Mouse (Mus musculus) frontal cortex, postnatal 25 days (tissue): ENCODE results near the gene Cd63.
A peak's percentile ranks its signal among the peaks of the same experiment; 100 is the strongest.

ENCODE experiments used
- DNase-seq, 2 experiments: peaks; one replicate each; pipeline ENCODE4 v3.0.0; 2022; ENCODE audit warnings: low spot score in 2 of 2

The Cd63 gene

DNA sequence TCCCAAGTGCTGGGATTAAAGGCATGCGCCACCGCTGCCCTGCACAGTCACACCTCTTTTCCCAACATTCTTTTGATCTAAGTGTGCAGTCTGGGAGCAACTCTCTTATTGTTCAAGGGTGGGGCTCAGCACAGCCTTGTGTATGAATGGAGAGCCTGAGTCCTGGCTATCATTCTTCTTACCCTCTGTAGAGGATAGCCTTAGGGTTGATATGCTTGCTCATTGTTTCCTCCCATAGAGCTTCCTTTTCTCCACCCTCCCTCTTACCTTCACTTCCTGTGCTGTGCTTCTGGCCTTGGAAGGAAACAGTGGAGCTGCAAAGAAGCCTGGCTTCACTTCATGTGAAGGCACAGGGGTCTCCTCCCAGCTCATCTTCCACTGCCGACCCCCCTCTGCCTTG, at the start of gene Cd63:
Gene Cd63 (plus strand): TSS at position 292 of the 400 bp plus-strand sequence.
- DNase-seq, result no peak

DNA sequence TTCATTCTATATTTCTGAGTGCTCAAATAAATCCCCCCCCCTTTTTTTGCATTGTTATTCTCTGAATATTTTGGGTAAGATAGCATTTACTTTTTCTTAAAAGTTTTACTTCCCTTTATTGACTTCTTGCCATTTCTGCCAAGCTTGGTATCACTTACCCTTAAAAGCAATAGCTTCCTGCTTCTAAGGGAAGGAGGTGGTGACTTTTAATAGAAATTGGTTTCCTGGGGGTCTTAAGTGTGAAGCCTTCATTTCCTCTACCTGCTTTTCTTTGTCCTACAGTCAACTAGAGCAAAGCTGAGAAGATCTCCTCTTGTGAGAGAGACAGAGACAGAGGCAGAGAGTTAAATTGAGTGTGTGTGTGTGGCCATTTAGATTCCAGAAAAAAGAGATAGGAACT, 39.6 kb upstream of the Cd63 start:
- no peak for DNase-seq

DNA sequence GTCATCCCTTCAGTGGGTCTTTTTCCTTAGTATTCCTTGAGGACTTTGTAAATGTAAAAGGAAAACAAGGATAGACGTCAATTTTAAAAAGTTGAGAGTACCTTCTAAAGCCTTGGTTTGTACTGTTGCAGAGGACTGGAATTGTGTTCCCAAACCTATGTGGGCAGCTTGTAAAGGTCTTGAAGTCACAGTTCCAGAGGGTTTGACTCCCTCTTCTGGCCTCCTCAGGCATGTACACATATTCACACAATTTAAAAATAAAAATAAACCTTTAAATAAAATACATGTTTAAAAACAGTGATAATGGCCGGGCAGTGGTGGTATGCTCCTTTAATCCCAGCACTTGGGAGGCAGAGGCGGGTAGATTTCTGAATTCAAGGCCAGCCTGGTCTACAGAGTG, 34.7 kb upstream of the Cd63 start:
- DNase-seq, result no peak

DNA sequence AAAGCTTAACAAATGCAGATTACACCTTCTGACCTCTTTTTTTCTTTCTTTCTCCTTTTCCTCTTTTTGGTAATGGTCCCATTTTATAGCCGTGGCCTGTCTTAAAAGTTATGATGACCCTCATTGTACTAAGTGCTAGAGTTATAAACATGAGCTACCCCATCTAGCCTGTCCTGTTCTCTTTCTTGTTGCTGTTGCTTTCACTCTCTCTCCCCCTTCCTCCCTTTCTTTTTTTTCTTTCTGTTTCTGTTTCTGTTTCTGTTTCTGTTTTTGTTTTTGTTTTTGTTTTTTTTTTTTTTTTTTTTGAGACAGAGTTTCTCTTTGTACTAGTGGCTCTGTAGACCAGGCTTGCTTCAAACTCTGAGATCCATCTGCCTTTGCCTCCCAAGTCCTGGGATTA, 34.3 kb upstream of the Cd63 start:
- no peak for DNase-seq

DNA sequence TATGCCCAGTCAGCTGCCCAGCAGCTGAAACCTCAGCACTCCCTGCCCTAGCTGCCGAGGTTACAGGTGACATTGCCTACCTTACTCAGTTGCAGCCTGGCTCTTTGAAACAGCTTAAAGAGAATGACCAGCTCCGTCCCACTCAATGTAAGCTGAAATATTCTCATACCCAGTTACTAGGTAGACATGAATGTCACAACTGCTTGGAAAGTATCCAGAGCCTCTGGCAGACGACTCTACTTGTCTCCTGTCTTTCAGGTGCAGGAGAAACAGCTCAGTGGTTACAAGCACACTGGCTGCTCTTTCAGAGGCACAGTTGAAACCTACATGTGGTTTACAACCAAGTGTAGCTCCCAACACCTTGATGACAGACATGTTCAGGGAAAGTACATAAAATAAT, 30.4 kb upstream of the Cd63 start:
- no peak for DNase-seq

DNA sequence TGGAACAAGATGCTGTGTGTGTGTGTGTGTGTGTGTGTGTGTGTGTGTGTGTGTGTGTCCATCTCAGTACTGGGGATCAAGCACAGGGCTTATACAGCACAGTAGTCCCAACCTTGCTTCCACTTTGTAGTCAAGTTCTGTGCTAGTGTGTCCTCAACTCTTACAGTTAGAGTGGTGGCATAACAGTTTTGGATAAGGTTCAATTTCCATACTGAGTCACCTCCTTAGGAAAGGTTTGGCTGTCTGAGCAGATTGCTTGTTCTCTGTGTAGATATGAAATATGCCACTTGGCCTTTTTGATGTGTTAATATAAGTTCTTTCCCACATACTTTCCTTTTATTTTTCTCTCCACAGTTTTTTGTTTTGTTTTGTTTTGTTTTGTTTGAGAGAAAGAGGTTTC, 22.5 kb upstream of the Cd63 start:
- no peak for DNase-seq

DNA sequence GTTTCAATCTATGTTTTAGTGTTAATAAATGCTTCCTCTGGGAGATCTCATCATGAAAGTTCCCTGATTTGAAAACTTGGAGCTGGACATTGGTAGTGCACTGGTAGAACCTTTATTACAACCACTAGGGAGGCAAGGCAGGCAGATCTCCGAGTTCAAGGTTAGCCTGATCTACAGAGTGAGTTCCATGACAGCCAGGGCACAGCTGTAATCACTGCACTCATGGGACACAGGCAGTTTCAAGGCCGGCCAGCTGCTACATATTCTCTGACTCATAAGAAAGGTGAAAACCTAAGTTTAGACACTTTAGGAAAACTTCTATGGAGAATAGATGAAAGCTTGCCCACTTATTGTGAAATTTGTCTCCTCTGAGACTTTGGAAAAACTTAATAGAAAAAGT, 22.0 kb upstream of the Cd63 start:
- DNase-seq, result no peak

DNA sequence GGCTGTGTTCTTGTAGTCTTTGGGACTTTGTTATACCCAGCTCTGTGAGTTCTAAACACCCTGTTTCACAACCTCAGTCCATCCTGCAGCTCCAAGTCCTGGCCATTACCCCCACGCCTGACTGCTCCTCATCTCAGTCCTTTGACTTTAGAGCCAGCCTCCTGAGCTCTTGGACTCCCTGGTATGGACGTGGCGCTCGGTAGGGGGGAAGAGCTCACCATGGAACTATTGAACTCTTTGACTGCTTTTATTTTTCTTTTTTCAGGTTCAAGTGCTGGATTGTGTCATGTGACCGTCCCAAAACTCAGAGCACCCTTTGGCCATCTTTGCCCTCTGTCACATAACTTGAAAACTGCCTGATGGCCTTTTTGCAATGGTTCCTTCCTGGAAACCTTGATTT, 18.7 kb upstream of the Cd63 start:
- no peak for DNase-seq

DNA sequence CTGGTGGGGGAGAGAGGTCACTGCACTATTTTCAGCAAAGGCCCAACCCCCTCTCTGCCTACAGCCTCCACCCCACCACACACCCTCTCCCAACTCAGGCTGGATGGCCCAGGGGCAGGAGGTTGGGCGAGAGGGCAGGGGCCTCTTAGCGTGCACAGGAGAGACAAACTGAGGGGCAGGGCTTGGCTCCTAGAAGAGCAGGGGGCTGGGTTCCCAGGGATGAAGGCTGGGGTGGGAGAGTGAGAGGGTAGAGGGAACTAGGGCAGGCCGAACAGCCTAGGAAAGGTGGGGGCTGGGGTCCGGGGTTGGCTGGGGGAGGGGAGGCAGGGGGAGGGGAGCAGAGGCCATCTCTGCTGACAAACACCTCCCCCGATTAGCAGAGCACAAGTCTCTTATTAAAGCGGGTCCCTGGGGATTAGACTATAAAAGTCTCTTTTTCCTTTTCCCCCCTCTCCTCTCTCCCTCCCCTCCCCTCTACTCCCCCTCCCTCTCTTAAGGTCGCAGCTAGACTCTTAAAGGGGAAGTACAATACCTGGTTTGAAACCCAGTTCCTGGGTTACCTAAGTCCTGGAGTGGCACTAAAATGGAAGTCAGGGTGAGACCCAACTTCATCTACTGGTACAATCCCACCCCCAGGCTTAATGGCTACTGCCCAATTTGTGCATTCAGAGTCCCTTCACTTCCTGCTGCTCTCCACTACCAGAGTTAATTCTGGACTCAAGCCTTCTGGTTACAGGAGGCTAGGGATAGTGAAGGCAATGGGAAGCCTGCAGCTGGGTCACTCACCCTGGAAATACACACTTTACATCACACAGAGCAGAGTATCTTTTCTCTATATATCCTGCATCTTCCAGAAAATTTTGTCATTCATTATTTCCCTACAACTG, 11.6 kb upstream of the Cd63 start:
- DNase-seq, result no peak

DNA sequence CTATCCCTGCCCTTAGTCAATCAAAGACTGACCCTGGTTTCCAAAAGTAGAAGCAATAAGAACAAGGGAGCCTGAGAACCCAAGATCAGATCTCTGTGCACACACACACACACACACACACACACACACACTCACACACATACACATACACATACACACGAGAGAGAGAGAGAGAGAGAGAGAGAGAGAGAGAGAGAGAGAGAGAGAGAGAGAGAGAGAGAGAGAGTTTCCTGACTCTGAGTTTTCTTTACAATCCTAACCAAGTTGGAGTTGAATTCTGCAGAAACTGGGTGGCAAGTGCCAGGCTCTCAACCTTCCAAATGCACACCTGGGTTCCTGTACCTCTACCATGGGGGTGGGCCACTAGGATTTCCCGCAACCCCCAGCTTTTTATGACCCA, 10.9 kb upstream of the Cd63 start:
- DNase-seq, result no peak

DNA sequence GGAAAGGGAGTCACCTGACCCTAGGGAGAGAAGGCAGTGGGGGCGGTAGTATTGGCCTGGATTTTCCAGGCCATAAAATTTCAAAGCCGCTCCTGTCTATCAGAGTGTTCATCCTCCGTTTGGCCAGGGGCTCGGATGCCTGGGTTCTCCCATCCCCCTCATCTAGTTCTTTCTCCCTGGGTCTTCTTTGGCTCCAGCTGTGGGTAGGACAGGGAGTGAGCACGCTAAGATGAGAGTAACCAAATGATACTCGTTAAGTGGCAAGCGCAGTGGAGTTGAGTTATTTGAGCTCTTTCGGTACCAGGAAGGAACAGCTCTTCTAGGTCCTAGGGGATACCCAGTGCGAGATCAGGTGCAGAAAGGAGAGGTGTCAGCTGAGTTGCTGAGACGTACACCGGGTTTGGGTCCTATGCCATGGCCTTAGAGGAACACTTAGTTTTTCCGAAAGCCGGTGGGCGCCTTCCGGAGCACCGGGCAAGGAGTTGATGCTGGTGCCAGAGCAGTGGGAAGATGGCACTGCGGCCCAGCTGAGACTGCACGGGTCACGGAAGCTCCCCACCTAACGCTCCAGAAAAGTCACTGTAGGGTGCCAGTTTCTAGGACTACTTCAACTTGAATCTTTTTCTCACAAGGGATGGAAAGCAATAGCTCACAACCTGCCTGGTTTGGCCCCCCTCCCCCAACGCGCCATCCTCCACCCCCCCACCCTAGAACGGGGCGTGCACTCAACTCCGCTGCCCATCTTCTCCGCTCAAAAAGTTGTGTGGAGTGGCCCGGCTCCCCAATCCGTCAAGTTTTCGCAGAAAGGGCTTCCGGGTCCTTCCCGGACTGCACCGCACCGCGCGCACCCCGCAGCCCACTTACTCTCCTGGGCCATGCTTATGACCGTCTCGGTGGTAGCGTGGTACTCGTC, 10.2 kb upstream of the Cd63 start:
- DNase-seq, result no peak

DNA sequence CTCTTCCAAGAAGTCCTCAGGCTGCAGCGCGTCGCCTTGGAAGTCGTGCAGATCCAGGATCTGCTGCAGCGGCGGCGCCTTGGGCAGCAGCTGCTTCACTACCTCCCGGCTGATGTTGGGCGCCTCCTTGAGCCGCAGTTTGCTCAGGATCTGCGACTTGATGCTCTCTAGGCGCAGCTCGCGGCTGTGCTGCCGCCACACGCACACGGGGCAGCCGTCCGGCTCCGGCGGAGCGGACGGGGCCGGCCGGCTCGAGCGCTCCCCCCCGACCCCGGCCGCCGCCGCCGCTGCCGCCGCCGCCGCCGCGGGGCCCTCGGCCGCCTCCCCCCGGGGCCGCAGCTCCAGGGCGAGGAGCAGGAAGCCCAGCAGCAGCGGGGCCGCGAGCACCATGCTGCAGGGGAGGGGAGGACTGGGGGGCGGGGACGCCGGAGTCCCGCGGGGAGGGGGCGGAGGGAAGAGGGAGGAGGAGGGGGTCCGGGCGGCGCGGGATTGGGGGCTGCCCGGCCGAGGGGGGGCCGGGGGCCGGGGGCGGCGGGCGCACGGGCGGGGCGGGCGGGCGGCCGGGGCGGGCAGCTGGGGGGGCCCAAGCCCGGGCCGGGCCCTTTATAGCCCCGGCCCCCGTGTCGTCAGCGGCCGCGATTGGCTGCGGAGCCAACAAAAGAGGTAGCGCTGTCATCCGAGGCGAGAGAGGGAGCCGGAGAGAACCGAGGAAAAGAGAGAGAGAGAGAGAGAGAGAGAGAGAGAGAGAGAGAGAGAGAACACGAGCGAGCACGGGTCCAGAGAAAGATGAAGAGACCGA, 9.3 kb upstream of the Cd63 start, which contains the start of gene Gdf11:
Gene Gdf11 (minus strand): TSS at position 423 of the 799 bp plus-strand sequence.
- no peak for DNase-seq

DNA sequence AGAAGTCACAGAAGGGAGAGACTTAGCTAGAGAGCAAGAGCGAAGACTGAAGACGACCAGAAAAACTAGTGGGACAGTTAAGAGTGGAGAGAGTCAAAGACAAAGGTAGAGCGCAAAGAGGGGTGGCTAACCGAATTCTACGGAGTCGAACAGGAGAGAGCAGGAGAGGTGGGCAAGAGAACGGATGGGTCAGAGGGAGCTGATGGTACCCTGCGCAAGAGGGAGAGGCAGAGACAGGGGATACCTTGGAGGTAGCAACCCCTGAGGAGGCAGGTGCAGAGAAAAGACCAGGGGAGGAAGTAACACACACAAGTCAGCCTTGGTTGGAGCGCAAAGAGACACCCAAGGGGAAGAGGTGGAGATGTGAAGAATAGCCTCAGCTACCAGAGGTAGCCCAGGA, 8.5 kb upstream of the Cd63 start:
- no peak for DNase-seq

DNA sequence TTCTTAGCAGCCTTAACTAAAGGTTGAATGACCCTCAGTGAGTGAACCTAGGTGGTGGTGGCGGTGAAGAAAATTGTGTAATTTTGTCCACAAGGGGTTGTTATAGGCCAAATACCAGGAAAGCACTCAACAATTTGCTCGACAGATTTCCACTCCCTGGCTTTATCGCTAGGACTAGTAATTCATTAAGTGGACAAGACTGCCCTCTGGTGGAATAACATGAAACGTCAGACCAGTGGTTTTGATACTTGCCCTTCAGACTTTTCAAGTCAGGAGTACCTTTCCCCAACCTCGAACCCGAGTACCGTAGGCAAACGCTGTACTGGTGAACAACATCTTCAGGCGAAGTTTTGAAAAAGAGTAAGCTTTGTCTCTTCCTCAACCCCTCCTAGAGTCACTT, 5.4 kb upstream of the Cd63 start:
- peak in 1 of 2 experiments; percentile 66 for DNase-seq

DNA sequence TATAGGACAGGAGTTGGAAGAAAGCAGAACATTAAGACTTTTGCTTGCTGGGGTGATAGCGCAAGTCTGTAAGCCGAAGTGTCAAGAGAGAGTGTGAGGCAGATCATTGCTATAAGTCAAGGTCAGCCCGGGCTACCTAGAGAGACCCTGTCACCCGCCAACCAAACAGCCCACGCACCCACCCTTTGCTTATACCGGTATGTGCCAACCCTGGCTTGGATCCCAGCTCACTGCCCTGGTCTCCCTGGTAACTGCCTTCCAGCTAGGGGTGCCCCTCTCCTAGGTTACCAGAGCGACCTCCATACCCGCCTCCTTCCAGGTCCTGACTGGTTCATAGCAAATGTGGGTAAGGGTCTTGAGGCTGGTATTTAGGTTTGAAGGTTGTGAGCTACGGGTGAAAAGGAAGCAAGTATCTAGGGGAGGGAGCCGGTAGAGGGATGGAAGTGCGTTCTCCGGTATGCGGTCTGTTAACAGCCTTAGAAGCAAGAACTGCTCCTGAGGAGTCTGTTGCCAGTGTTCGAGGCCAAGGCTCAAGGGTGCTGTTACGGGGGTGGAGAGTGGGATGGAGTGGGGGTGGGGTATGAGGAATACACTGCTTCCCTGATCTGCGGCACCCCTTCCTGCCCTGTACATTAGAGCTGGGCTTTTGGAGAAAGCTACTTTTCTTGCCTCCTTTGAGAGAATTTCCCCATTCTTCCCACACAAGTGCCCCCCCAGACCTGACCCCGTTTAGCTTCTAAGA, 4.7 kb upstream of the Cd63 start:
- DNase-seq, result no peak

DNA sequence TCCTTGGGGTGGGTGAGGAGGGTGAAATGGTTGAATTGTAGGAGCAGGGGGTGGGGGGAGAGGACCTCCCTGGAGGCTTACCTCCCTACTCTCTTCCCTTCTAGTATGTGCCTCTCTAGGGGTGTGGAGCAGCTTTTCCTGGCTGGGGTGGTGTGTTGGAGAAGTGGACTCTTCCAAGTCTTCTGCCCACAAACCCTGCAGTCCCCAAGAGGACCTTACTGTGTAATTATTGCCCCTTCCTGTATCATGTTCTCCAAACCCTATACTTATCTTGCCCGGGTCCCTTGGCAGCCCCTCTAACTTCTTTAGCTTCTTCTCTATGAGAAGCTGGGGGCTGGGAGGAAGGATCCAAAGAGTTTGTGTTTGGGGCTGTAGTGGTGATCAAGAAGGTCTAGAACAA, 4.0 kb upstream of the Cd63 start:
- DNase-seq, result no peak

DNA sequence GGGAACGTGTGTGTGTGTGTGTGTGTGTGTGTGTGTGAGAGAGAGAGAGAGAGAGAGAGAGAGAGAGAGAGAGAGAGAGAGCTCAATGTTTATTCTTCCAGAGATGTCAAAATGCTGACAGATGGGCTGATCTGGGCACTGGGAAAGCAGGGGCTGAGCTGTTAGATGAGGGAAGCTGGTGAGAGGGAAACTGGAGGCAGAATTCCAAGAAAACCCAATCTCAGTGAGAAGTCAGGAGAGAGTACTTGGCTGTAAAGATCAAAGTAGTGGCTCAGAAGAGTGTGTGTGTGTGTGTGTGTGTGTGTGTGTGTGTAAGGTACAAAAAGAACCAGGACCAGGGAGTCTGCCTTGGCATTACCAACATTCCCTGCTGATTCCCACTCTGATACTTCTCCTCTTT, 3.3 kb upstream of the Cd63 start:
- no peak for DNase-seq

DNA sequence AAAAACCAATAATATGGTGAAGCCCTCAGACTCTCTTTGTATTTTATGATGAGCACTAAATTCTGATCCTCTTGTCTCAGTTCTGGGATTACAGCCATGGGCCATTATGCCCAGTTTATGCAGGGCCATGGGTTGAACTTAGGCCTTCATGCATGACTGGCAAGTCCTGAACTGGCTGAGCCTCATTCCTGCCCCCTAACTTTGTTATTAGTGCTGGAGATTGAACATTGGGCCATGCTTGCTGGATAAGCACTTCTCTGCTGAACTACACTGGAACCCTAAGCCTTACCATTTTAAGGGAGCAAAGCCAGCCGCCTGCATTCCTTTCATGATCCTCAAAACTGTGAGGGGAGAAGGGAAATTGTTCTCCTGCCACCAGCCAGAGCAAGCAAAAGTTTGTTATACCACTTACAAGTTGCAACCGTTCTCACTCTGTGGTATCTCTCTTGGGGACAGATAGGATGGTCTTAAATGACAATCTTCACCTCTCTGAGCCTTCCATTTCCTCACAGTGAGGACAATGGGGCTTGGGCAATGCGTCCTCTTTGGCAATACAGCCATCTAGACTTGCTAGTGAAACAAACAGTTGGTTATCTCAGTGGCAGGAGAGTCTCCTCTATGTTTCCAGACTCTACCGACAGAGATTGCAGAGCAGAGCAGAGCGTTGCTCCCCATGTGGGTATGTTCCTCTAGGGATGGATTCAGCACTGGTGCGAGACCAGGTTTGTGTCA, 864 bp upstream of the Cd63 start:
- no peak for DNase-seq

DNA sequence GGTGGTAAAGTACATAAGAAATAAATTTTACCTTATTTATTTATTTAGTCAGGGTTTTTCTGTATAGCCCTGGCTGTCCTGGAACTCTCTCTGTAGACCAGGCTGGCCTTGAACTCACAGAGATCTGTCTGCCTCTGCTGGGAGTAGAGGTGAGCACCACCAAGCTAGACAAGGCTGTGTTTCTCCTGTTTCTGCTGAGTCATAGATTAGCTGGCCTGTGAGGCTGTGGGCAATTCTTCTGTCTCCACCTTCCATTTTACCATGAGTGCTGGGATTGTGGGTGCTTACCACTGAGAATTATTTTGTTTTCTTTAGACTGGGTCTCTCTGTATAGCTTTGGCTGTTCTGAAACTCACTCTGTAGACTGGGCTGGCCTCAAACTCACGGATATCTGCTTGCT, 620 bp downstream of the Cd63 start:
- DNase-seq, result no peak

DNA sequence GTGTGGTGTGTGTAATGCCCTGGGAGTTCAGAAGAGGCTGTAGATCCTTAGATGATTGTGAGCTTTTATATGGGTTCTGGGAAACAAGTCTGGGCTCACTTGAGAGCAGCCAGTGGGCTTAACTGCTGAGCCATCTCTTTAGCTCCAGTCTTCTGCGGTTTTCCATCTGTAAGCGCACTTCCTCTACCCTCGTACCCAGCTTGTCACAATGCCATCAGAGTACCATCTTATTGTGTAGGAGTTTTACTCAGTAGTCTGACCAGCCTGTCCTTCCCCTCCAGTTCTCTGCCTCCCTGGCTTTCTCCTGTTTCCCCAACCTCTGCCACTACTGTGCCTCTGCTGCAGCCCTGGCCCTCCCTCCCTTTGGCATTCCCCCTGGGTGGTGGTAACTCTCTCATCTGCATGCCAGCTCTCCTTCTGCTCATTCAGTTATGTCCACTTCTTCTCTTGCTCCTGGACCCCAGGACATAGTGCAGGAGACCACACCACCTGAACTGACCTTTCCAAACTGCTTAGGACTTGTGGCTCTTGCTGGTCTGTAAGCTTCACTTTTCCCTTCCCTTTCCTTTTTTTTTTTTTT, 1.7 kb downstream of the Cd63 start:
- DNase-seq, result no peak
